Mouse (Mus musculus): ENCODE results near the gene Pkd1l1.

DNA sequence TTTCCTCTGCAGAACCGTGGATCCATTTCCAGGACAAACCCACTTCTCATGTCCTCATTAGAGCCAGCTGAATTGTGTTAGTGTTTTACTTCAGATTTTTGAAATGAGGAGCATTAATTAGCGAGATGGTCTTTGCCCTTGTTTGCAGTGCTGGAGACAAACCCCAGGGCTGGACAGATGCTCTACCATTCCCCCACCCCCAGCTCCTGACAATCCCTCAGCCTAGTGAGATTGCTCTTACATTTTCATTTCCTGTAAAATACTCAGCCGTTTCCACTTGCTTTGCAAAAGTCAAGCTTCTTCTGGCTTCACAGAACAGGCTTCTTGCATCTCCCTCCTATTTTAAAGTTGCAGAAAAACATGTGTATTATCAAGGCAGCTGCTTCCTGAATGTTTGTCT is 155.7 kb downstream of the Pkd1l1 start:
- TF ChIP-seq EP300 (IDR thresholded peaks at IDR 0.05) = no peak
- no peak for TF ChIP-seq CTCF (IDR thresholded peaks at IDR 0.05)

All from lung, postnatal 0 days (tissue).